Mouse (Mus musculus): ENCODE measurements around the gene Smyd2.

Gene Smyd2

DNA sequence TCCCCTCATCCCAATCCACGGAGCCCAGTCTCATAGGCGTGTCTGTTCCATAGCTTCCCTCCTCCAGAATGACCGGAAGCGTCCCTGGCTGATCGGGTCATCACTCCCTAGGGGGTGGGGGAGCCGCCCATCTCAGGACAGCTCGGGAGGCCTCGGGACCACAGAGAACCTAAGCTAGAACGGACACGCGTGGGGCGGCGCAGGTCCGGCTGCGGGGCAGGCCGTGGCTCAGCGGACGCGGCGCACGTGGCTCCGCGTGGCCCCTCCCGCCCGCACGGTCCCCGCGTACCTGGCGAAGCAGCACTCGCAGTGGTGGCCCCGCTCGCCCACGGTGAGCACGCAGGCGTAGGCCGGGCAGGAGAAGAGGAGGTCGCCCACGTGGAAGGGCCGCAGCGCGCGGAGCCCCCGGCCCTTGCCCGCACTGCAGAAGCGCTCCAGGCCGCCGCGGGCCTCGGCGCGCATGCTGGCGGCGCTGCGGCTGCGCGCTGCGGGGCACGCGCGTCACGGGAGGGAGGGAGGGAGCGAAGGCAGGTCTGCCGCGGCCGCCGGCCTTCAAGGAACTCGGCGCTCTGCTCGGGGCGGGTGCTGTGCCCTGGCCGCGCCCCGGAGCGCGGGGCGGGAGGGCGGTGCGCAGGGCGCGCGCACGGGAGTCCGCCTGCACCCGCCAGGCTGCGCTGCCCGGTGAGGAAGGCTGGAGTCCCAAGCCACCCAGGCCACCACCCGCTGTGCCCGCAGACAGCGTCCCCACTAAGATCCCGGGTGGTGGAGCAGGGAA, at the start of gene Smyd2:
Smyd2 (minus strand) TSS at position 546 of the 775 bp plus-strand sequence.
- peak; percentile 74 for DNase-seq (ENCODE audit: low read depth, low spot score)

DNA sequence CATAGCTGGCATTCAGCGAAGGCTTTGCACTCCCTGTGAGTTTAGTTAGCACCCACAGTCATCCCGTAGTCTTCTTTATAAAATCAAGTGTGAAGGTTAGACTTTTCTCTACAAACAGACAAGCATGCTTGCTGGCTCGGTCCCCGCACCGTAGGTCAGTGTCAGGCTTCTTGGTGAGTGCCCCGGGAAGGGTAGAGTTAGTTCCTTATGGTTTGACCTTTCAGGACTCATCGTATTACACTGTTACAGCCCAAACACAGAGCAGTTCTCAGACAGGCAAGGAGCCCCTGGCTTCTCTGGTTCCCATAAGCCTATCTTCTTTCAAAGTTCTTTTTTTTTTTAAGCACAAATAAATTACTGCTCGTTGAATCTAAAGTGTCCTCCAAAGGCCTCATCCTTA, 48.2 kb upstream of the Smyd2 start:
- no peak for DNase-seq (ENCODE audit: low read depth, low spot score)

DNA sequence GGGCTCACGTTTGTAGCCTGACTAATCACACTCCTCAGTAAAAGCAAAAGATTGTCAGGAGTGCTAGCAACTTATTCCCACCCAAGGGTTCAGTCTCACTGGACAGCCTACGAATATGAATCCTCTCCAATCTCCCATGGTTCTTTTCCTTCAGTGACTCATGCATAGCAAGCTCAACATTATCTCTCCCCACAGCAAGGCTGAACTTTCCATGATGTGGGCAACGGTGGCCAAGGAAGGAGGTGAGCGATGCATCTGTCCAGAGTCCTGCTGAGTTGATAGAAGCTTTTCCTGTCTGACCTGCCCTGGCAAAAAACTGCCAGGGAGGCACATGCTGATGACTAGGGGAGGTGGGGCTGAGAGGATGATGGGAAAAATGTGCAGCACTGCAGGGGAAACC, 45.9 kb upstream of the Smyd2 start:
- no peak for DNase-seq (ENCODE audit: low read depth, low spot score)

DNA sequence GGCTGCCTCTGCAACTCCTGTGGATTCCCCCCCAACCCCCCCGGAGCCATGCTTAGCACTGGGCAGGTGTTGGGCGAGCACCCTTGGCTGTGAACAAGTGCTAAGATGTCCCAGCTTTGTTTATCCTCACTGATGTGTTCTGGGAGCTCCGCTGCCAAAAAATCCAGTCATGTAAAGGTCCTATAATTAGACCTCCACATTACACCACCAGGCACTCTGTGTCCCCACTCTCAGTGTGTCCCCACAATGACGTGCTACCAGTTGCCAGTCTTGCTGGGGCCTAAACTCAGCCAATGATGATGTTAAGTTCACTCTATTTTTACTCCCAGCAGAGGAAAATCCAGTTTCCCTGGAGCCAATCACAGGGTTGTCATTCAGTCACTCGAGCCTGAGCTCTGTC, 38.3 kb upstream of the Smyd2 start:
- no peak for DNase-seq (ENCODE audit: low read depth, low spot score)

DNA sequence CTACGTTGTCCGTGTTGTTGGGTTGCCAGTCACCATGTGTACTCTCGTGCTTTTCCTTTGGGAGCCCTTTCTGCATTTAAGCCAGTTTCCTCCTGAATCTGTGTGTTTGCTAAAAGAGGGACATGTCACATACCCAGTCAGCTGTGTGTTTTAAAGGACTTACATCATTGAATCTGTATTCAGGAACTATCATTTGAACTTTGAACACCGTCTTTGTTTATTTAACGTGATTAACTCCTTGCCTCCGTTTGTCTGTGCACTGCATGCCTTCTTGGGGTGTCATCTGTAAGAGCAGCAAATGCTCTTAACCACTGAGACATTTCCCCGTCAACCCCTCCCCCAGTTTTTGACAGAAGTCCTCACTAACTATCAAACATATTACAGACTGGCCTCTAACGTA, 37.6 kb upstream of the Smyd2 start:
- no peak for DNase-seq (ENCODE audit: low read depth, low spot score)

DNA sequence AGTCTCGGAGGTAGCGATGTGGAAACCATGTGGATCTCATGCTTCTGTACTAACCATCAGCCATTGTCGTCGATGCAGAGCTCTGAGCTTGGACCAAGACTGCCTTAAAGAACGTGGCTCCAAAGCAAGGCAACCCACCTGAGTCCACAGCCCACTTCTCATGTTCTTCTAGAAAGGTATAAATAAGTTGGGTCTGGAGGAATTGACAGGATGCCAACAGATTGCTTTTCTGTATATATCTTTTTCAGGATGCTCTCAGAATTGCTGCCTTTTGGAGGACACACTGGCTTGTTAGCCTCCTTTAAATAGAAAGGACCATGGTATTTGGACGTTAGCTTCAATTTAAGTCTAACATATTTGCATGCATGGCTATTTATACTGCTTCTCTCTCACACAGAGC, 29.7 kb upstream of the Smyd2 start:
- DNase-seq (ENCODE audit: low read depth, low spot score) = no peak

DNA sequence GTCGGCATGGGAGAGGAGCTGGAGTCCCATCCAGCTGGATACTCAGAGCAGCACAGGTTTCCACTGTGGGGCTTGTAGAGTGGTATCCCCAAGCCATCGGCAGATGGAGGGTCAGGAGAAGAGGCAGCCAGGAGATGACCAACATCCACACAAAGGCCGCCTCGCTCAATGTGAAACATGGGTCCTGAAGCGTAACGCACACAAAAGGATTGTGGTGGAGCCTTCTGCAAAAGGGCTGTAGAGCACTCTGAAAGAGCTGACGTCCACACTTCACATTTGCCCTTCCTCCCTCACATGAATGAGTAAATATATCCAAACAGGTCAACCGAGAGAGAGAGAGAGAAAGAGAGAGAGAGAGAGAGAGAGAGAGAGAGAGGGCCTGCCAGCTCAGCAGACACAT, 25.2 kb upstream of the Smyd2 start:
- no peak for DNase-seq (ENCODE audit: low read depth, low spot score)

DNA sequence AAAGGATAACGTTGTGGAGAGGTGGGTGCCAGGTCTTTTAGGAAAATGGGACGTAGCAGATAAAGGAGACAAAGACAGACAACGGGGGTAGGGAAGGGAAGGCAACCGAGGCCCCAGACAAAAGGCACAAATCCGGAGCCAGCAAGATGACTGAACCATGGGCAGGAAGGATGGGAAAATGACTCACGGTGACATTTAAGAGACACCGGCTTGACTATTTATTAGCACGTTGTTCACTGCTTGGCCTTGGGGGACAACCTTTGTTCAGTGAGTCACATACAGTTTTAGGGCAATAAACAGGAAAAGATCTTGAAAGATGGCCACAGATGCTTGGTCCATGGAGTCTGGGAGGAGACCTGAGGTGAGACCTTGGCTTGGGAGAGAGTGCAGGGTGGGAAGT, 24.0 kb upstream of the Smyd2 start:
- no peak for DNase-seq (ENCODE audit: low read depth, low spot score)

DNA sequence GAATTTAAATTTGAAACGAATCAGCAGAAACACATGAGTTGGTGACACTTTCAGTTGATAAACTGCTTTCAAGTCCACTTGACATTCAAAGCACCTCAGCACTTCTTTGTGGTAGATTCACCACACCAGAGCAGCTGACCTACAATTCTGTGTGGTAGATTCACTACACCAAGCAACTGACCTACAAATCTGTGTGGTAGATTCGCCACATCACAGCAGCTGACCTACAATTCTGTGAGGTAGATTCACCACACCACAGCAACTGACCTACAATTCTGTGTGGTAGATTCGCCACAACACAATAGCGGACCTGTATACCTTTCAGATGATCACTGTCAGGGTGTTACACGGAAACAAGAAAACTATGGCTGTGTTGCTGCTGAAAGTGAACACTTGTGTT, 19.6 kb upstream of the Smyd2 start:
- DNase-seq (ENCODE audit: low read depth, low spot score) = no peak

DNA sequence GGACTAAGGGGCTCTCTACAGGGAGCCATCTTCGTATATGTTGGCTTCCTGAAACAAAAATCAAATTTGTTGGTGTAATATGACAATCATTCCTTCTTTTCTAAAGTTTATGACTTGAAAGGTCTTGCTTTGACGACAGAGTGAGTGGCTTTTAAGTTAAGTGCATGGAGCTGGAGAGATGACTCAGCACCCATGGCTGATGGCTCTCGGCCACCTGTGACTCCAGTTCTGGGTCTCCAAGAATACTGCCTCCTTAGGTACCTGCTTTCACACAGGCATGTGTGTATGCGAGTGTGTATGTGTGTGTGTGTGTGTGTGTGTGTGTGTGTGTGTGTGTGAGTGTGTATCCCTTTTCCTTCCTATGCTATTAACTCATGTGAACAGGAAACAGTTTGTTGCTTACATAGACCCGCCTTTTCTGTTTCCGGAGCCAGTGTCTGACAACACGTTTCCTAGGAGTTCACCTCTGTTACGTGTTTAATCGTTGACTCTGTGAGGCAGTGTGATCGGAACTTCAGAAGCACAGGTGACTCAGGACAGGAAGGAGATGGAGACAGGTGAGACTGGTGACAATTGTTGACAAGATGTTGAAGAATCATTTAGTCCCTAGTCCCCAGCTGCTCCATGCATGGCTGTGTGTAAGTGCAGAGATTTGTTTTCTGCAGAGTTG, 14.4 kb upstream of the Smyd2 start:
- DNase-seq (ENCODE audit: low read depth, low spot score) = no peak

DNA sequence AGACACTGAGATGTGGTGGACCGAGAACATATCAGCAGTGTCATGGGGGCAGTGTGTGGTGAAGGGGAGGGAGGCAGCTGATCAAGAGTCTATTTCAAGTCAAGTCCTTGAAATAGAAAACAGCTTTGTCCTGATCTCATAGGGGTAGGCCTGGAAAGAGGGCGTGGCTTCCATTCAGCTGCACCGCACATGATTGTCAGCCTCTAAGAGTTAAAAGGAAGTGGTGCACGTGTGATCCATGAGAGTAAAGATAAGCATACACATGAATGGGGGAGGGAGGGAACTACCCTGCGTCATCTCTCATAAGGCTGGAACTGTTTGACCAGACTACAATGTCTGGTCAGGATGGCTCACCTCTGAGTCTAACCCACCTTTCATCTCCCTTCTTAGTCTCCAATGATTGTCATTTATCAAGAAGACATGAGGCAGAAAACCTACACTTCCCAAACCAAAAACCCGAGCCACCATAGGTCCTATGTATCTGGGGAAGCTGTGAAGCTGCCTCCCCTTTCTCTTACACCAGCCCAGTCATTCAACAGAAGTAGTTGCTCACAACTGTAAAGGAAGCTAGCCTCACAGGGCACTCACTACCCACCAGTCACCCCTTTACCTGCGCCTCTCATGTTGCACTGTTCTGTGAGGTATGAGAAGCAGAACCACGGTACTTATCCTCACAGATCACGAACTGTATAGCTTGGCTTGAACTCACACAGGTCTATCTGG, 11.5 kb upstream of the Smyd2 start:
- no peak for DNase-seq (ENCODE audit: low read depth, low spot score)

DNA sequence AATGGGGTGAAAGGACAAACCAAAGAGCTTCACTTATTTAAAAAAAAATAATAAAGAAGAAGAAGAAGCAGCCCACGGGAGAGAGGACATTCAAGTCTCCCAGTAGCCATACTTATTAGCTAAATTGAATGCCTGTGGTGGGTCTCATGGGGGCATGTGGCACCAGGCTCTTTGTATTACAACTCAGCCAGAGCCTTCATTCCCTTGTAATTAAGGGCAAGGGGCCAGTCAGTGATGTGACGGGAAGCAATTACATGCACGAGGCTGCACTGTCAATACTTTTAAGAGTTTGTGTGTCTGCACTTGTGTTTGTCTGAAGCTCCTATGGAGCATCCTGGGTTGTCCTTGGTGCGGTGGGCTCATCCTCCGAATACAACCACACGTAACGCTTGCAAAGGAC, 10.8 kb upstream of the Smyd2 start:
- no peak for DNase-seq (ENCODE audit: low read depth, low spot score)

DNA sequence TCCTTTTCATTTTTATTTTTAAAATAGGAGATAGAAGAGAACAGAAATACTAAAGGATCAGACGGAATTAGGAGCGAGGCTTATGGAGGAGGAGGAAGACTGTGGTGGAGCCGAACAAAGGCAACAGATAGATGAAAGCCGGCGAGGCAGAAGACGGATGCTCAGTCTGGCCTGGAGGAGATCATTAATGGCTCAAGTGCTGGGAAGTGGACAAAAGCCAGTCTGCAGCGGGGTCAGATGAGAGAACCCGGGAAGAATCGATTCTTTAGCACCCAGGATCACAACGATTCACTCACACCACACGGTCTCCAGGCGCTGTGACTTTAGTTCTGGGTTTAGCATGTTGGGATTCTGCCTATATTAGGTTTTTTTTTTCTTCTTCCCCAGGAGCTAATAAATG, 10.0 kb upstream of the Smyd2 start:
- no peak for DNase-seq (ENCODE audit: low read depth, low spot score)

DNA sequence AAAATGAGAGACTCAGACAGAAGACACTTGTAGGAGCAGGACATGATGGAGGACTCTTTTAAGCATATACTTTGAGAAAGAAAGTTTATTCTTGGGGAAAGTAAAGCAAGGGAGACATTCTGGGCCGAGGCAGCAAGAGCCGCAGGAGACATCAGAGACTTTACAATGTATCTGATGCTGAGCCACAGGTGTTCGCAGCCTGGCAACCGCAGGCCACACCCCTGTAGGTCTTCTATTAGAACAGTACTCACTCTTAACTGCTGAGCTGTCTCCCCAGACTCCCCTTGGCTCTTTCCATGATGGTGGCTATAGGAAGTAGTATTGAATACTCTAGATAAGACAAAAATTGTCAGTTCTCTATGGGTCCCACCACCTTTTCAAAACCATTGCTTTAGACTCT, 7.7 kb upstream of the Smyd2 start:
- DNase-seq (ENCODE audit: low read depth, low spot score) = no peak

DNA sequence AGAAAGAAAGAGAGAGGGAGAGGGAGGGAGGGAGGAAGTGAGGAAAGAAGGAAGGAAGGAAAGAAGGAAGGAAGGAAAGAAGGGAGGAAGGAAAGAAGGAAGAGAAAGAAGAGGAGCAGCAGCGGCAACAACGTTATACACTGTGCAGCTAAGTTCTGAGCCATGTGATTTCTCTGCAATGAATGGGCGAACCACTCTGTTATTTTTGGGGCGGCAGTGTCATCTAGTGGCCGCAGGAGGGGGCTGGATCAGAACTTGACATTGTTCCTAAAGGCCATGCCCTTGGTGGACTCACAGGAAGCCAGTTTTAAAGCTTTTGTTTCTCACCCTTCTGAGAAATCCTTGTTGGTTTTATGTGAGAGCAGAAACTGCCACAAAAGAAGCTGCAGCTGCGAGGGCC, 5.5 kb upstream of the Smyd2 start:
- no peak for DNase-seq (ENCODE audit: low read depth, low spot score)

DNA sequence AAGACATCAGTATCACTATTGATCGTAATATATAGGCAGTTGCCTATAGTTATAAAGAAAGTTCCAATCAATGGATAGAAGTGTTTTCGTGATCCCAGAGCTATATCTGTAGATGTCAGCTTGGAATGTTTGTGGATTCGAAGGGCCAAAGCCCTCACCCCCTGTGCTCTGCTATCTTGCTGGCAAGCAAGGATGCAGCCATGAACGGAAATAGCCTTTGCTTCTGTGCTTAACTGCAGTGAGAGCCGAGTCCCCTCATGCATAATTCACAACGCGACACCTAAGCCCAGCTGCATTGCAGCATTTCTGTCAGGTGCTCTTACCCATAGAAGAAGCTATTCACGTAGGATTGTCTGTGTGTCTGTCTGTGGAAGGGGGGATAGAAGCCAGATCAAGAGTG, 4.1 kb upstream of the Smyd2 start:
- DNase-seq (ENCODE audit: low read depth, low spot score) = no peak

DNA sequence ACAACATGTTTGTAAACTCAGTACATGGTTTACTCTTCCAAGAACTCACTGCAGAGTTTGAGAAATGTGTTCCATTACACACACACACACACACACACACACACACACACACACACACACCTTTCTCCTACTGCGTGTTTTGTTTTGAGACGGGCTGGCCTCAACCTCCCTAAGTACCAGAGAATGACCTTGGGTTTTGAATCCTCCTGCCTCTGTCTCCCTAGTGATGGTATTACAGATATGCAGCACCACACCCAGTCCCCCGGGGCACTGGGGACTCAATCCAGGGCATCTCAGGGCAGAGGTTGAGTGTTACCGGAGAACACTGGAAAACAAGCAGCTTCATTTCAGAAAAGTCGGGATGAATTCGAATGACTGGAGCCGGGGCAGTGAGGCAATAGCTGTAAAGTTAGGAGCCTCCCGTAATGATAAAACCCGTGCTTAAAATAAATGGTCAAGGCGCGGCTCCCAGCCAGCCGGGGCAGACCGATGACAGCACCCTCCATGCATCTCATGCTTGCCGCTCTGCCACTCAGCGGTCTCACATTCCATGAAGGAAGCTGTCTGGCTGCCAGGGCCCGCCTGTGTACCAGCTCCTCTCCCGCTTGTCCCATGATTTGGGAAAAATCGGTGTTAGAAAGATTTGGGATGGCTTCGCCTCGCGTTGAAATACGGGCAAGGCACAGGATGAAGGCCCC, 1.9 kb upstream of the Smyd2 start:
- no peak for DNase-seq (ENCODE audit: low read depth, low spot score)

DNA sequence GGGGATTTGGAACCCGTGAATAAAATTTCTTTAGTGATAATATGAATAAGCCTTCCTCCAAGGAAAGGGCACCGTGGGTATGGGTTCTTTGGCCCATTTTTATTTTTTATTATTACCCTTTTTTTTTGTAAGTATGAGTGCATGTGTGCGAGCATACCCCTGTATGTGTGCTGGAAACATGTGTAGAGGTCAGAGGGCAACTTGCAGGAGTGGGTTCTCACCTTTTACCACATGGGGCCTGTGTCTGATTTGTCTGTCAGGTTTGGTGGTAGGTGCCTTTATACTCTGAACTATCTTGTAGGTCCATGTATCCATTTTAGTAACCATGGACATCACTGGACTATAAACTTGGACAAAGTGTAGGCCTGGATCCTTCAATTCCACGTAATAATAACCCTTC, 994 bp upstream of the Smyd2 start:
- DNase-seq (ENCODE audit: low read depth, low spot score) = no peak

DNA sequence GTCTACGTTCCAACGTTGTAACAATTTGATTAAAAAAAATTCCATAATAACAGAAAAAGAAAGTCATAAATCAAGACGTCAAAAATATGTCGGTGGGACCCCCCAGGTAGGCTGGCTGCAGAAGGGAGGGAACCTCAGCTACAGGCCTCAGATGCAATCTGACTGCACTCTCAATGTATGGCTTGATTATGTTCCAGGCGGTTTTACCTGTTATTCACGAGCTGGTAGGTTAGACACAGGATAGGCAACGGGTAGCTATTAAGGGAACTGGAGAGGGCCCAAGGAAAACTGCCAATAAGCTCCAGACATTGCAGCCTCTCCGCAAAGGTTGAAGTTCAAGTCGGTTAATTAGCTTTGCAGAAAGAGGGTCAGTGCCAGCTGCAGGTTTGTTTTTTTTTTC, 558 bp upstream of the Smyd2 start:
- no peak for DNase-seq (ENCODE audit: low read depth, low spot score)

DNA sequence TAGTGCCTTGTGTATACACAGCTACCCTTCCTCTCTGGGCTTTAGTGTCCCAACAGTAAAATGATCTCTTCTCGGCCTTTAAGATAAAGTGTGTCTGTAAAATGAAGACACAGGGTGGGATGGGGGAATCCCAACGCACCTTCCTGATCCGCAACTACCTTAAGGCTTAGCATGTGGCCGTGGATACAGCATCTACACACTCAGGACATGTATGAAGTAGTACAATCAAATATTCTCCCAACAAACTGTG, 670 bp downstream of the Smyd2 start:
- no peak for DNase-seq (ENCODE audit: low read depth, low spot score)

DNA sequence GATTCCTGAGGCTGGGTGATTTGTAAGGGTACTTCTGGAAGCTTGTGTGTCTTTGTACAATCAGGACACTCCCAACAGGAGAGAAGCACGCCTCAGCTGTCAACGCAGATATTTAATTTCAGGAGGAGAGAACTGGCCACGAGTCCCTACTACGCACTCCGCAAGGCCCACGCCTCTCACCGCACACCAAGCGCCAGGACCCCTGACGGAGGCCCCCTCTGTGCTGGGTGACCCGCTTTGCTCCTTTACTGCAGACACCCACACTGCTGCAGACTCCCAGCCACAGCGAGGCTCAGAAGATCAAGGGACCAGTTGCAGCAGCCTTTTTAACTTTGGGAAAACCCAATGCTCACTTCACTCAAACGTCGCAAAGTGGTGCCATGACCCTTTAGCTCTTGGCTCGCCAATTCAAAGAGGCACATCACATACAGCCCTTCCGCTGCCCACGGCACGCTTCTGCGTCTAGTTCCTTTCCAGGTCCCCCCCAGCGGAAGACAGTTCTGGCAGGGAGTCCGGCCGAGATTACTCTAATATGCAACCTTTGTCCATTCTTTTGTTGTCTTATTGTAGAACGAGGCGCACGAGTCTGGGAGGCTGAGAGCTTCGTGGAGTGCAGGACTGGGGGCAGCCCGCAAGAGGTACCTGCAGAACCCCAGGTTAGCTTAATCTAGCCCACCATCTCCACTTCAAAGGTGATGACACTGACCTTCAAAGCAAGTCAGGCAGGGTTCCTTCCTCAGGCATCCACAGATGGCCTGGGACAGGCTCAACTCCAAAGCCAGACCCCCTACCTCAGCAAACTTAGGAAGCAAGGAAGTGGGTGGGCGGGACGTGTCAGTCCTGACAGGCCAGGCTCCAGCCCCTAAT, 1.2 kb downstream of the Smyd2 start:
- no peak for DNase-seq (ENCODE audit: low read depth, low spot score)

DNA sequence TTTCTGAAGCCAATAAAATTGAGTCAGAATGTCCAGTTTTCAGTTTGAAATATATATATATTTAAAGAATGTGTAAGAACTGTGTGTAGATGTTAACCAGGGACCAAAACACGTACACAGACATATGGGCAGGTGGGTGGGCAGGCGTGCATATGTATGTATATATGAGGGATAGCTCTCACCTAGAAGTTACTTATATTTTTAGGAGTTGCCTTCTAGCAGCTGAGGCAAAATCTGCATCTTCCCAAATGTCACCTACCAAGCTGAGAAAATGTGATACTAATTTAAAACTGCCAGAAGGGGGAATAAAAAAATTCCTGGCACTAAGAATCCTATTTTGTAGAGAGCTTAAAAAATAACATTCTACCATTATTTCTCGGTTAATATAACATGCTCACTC, 2.4 kb downstream of the Smyd2 start:
- DNase-seq (ENCODE audit: low read depth, low spot score) = no peak
